Mouse (Mus musculus) forebrain, embryonic 15.5 days (tissue): ENCODE measurements around the gene Larp6. TPM values are rescaled to one million over a fixed set of nuclear protein-coding genes. Genes with fewer than 3 reads are reported as not detected.

Experiments used
- ATAC-seq: fragments of 200-750 bp; cut with Nextera tagmentation; replicated peaks from 2 replicates; pipeline ENCODE4 v1.8.0; 2017; ENCODE audit warnings: mild to moderate bottlenecking, moderate TSS enrichment, moderate library complexity
- H3K27ac ChIP-seq: fragments of 300-500 bp; sonication (generic); replicated peaks from 2 replicates; pipeline ENCODE4 v1.5.1; 2015; ENCODE audit warnings: mild to moderate bottlenecking, inconsistent platforms
- H3K27me3 ChIP-seq: fragments of 300-500 bp; sonication (generic); 2 replicates; pipeline ENCODE4 v1.6.1; 2015; ENCODE audit warnings: inconsistent platforms
- H3K36me3 ChIP-seq: fragments of 300-500 bp; sonication (generic); 2 replicates; pipeline ENCODE4 v1.6.1; 2015; ENCODE audit warnings: mild to moderate bottlenecking, inconsistent platforms
- H3K4me1 ChIP-seq: fragments of 300-500 bp; sonication (generic); 2 replicates; pipeline ENCODE4 v1.6.1; 2015; ENCODE audit warnings: inconsistent platforms
- H3K4me2 ChIP-seq: fragments of 300-500 bp; sonication (generic); replicated peaks from 2 replicates; pipeline ENCODE4 v1.6.1; 2015; ENCODE audit warnings: mild to moderate bottlenecking, inconsistent platforms
- H3K4me3 ChIP-seq: fragments of 300-500 bp; sonication (generic); 2 replicates; pipeline ENCODE4 v1.5.1; 2015; ENCODE audit warnings: mild to moderate bottlenecking, inconsistent platforms
- H3K9ac ChIP-seq: fragments of 300-500 bp; sonication (generic); replicated peaks from 2 replicates; pipeline ENCODE4 v1.6.1; 2015; ENCODE audit warnings: mild to moderate bottlenecking, inconsistent platforms
- H3K9me3 ChIP-seq: fragments of 300-500 bp; sonication (generic); 2 replicates; pipeline ENCODE4 v1.6.1; 2016; ENCODE audit warnings: inconsistent platforms
- WGBS: fragments of 180-500 bp; shearing (Covaris S2); methylation state at CpG from one replicate; pipeline ENCODE4 v1.1.7; 2015; ENCODE audit warnings: mixed read lengths; 5-methylcytosine and 5-hydroxymethylcytosine counted together
- polyA plus RNA-seq: library from polyadenylated mRNA; unstranded; fragments of >200 nt; fragmentation: Nextera tagmentation; extraction: Ambion mirVana; gene quantifications from 2 replicates; pipeline ENCODE4 v1.2.1, GENCODE M21; 2015

The Larp6 gene
- 7.4 and 8.7 TPM in 2 replicates for polyA plus RNA-seq

DNA sequence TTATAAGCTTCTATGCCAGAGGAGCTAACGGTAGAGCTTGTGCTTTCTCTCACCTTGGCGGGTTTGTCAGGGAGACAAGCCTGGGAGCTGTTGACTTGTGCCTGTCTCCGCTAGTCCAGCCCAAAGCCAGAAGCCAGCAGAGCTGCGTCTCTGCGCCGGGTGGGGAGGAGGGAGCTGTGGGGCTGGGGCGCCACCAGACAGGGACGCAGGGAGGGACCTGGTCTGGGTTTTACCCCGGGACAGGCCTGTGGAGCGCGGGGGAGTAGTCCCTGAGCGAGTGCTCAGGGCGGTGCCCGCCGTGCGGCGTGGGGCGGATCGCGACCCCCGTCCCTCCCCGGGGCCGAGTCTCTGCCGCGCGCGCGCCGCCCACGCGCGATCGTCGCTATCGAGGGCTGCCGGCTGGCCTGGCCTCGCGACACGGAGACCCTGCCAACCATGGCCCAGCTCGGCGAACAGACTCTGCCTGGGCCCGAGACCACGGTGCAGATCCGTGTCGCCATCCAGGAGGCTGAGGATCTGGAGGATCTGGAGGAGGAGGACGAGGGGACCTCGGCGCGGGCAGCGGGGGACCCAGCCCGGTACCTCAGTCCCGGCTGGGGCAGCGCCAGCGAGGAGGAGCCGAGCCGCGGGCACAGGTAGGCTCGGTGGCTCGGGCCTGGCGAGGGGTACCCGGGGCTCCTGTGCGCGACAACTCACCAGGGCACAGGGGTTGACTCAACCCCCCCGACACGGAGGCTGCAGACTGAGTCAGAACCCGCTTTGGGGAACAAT, at the start of gene Larp6:
Gene Larp6, plus strand, starts transcription at position 219 of the 771 bp plus-strand sequence.
- H3K4me3 ChIP-seq = peak within 1 kb of the TSS; percentile 66
- H3K27me3 ChIP-seq = no peaks in the 10 kb centered on the region
- H3K4me2 ChIP-seq = peak within 1 kb of the TSS; percentile 98
- H3K4me1 ChIP-seq = peaks cover 23% of the 10 kb centered on the region
- peak; percentile 67 for ATAC-seq
- H3K36me3 ChIP-seq = no peaks in the 10 kb centered on the region
- WGBS = under 1% methylated on average over 64 of the region's 66 CpGs
- peak within 1 kb of the TSS; percentile 3; the same call in 1 of the 2 replicates for H3K27ac ChIP-seq
- H3K9ac ChIP-seq = peak within 1 kb of the TSS; percentile 81
- H3K9me3 ChIP-seq = no peaks in the 10 kb centered on the region

DNA sequence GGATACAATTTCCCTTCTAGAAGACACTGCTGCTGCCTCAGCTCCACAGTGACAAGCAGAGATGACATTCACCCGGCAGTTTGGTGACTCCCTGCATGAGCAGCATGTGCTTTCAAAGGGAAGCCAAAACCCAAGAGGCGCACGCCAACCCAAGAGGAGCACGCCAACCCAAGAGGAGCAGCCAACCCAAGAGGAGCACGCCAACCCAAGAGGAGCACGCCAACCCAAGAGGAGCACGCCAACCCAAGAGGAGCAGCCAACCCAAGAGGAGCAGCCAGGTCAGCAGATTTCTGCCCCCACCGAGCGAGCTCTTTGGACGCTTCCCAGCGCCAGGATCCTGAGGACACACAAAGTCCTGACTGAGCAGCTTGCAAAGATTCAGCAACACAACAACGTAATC, 48.4 kb upstream of the Larp6 start:
- Histone ChIP-seq H3K9me3 (no peaks in the 10 kb centered on the region), H3K27ac (no peak overlapping the region), H3K27me3 (no peaks in the 10 kb centered on the region), H3K4me2 (no peak overlapping the region), H3K9ac (no peak overlapping the region), H3K36me3 (peaks cover 44% of the 10 kb centered on the region), H3K4me3 (no peak overlapping the region), H3K4me1 (peaks cover 4% of the 10 kb centered on the region)
- no peak for ATAC-seq
- 83% methylated on average over 12 of the region's 12 CpGs for WGBS

GRCm38 (mm10) chr9:60664866-60665265, 47.9 kb upstream of the Larp6 start:
- H3K27me3 ChIP-seq = no peaks in the 10 kb centered on the region
- H3K27ac ChIP-seq = no peak overlapping the region
- peaks cover 49% of the 10 kb centered on the region for H3K36me3 ChIP-seq
- H3K9ac ChIP-seq = no peak overlapping the region
- H3K4me1 ChIP-seq = peaks cover 4% of the 10 kb centered on the region
- H3K4me3 ChIP-seq = no peak overlapping the region
- WGBS = 90% methylated on average over 5 of the region's 5 CpGs
- H3K9me3 ChIP-seq = no peaks in the 10 kb centered on the region
- H3K4me2 ChIP-seq = no peak overlapping the region
- ATAC-seq = no peak

- H3K4me1 ChIP-seq = peaks cover 4% of the 10 kb centered on the region
- H3K27me3 ChIP-seq = no peaks in the 10 kb centered on the region
- H3K9ac ChIP-seq = no peak overlapping the region
- no peak overlapping the region for H3K4me2 ChIP-seq
- peaks cover 55% of the 10 kb centered on the region for H3K36me3 ChIP-seq
- ATAC-seq = no peak
- H3K4me3 ChIP-seq = no peak overlapping the region
- no peak overlapping the region for H3K27ac ChIP-seq
- 95% methylated on average over 3 of the region's 3 CpGs for WGBS
- no peaks in the 10 kb centered on the region for H3K9me3 ChIP-seq
These were observed 47.3 kb upstream of the Larp6 start for GRCm38 (mm10) chr9:60665535-60665934.

- Histone ChIP-seq H3K4me1 (peaks cover 3% of the 10 kb centered on the region), H3K4me2 (no peak overlapping the region), H3K9ac (no peak overlapping the region), H3K9me3 (no peaks in the 10 kb centered on the region), H3K4me3 (no peak overlapping the region), H3K36me3 (peaks cover 67% of the 10 kb centered on the region), H3K27ac (no peak overlapping the region), H3K27me3 (no peaks in the 10 kb centered on the region)
- 79% methylated on average over 6 of the region's 6 CpGs for WGBS
- ATAC-seq = no peak
These were observed 43.9 kb upstream of the Larp6 start for GRCm38 (mm10) chr9:60668886-60669285.

DNA sequence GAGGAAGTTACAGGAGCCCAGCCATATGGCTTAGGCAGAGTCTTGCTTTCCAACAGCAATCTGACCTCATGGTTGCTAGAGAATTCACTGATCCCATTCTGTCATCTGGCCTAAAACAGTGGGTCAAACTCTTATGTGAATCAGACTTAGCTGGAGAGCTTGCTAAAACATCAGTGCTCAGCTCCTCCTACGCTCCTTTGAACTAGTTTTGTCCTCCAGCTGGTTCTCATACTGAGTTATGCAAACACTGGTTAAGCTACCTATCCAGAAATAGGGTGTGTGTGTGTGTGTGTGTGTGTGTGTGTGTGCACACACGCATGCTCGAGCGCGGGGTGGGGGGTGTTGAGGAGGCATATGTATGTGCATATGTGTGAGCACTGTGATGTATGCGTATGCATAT, 40.2 kb upstream of the Larp6 start:
- Histone ChIP-seq H3K4me2 (no peak overlapping the region), H3K36me3 (peaks cover 73% of the 10 kb centered on the region)

GRCm38 (mm10) chr9:60674780-60675179, 38.0 kb upstream of the Larp6 start:
- Histone ChIP-seq H3K27ac (no peak overlapping the region), H3K4me3 (no peak overlapping the region), H3K36me3 (peaks cover 74% of the 10 kb centered on the region), H3K4me1 (no peaks in the 10 kb centered on the region), H3K27me3 (no peaks in the 10 kb centered on the region), H3K9me3 (no peaks in the 10 kb centered on the region), H3K9ac (no peak overlapping the region), H3K4me2 (no peak overlapping the region)
- no peak for ATAC-seq

More for the DNA sequence above, 40.2 kb upstream of the Larp6 start:
- no peaks in the 10 kb centered on the region for H3K9me3 ChIP-seq
- 94% methylated on average over 6 of the region's 6 CpGs for WGBS
- no peak overlapping the region for H3K9ac ChIP-seq
- ATAC-seq = no peak
- no peaks in the 10 kb centered on the region for H3K27me3 ChIP-seq
- no peak overlapping the region for H3K4me3 ChIP-seq
- no peak overlapping the region for H3K27ac ChIP-seq
- no peaks in the 10 kb centered on the region for H3K4me1 ChIP-seq

DNA sequence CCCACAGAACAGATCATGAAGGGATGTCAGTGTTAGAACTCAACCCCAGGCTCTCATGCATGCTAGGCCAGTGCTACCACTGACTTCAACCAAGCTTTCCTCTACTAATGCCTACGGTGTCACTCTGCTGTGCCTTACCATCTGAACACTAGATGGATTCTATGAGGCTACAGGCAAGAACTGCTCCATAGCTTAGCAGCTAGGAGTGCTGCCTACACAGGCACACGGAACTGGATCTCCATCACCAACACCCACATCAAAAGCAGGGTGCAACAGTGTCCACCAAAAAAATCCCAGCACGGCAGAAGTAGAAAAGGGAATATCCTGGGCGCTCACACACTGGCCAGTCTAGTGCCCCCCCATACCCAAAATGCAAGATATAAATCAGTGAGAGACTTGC, 36.4 kb upstream of the Larp6 start:
- H3K9me3 ChIP-seq = no peaks in the 10 kb centered on the region
- WGBS = 94% methylated on average over 4 of the region's 4 CpGs
- H3K4me3 ChIP-seq = no peak overlapping the region
- H3K36me3 ChIP-seq = peaks cover 71% of the 10 kb centered on the region
- H3K4me2 ChIP-seq = no peak overlapping the region
- ATAC-seq = no peak
- no peaks in the 10 kb centered on the region for H3K4me1 ChIP-seq
- H3K27ac ChIP-seq = no peak overlapping the region
- H3K27me3 ChIP-seq = no peaks in the 10 kb centered on the region
- no peak overlapping the region for H3K9ac ChIP-seq

DNA sequence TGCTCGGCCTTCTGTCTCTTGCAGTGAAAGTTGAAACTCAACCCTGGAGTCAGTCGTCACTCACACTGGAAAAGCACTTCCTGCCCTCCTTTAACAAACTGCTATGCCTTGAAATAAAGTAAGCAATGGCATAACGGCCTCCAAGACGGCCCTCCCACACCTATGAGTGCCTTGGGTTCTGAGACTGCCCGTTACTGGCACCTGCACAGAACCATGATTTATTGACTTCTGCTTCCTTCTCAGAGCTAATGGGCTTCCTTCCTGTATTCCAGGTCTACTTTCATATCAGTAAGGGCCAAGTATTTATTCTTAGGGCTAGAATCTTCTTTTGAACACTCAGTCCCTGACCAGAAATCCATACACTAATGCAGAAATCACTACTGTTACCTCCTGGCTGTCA, 33.9 kb upstream of the Larp6 start:
- ATAC-seq = no peak
- Histone ChIP-seq H3K4me1 (0 out of 2 replicates have a peak, but pooled peaks cover under 1% of the 10 kb centered on the region), H3K36me3 (peaks cover 70% of the 10 kb centered on the region), H3K9me3 (no peaks in the 10 kb centered on the region), H3K4me2 (no peak overlapping the region), H3K27me3 (no peaks in the 10 kb centered on the region), H3K27ac (no peak overlapping the region), H3K4me3 (no peak overlapping the region), H3K9ac (no peak overlapping the region)
- WGBS = 84% methylated on average over 5 of the region's 5 CpGs

GRCm38 (mm10) chr9:60681005-60681404, 31.8 kb upstream of the Larp6 start:
- Histone ChIP-seq H3K27ac (no peak overlapping the region), H3K4me1 (peaks cover 12% of the 10 kb centered on the region), H3K9me3 (no peaks in the 10 kb centered on the region), H3K27me3 (no peaks in the 10 kb centered on the region), H3K4me3 (no peak overlapping the region), H3K36me3 (peaks cover 65% of the 10 kb centered on the region), H3K4me2 (no peak overlapping the region), H3K9ac (no peak overlapping the region)
- WGBS = 92% methylated on average over 3 of the region's 3 CpGs
- ATAC-seq = no peak

DNA sequence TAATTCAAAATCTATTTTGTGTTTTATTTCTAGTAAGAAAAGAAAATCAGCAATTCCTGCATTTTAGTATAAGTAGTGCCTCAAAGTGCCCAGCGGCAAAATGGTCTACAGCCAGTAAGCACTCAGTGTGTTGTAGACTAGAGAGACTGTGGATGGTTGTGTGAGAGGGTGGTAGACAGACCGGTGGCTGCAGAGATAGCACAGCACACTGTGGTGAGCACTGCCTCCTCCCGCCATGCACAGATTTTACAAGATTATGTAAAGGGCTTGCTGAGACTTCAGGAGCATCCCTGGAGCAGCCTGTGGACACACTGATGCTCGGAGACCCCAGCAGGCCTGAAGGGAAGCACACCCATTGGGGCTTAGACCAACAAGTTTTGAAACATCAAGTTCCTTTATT, 30.0 kb upstream of the Larp6 start:
- Histone ChIP-seq H3K36me3 (peaks cover 51% of the 10 kb centered on the region), H3K27ac (no peak overlapping the region), H3K4me3 (no peak overlapping the region), H3K4me1 (peaks cover 18% of the 10 kb centered on the region), H3K4me2 (no peak overlapping the region), H3K9ac (no peak overlapping the region), H3K9me3 (no peaks in the 10 kb centered on the region), H3K27me3 (no peaks in the 10 kb centered on the region)
- 96% methylated on average over 4 of the region's 4 CpGs for WGBS
- ATAC-seq = no peak

DNA sequence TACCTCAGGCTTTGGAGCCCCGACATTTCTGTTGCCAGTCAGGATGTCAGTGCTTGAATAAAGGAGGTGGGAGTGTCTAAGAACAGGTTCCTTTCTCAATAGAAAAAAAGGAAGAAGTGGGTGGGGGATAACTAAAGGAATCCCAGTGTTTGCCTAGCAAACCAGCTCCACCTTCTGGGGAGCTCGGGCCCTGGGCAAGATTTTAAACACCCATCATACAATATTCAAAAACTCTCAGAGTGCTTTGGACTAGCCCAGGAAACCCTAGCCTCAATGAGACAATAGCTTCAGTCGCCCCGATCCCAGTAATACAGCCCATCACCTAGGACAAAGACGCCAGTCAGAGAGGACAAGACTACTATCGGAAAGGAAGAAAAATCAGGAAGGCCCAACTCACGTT, 25.4 kb upstream of the Larp6 start:
- Histone ChIP-seq H3K4me3 (peak overlapping the region; percentile 61), H3K27ac (peak overlapping the region; percentile 99), H3K4me2 (peak overlapping the region; percentile 56), H3K9me3 (no peaks in the 10 kb centered on the region), H3K9ac (peak overlapping the region; percentile 68), H3K4me1 (peaks cover 25% of the 10 kb centered on the region), H3K36me3 (peaks cover 21% of the 10 kb centered on the region), H3K27me3 (no peaks in the 10 kb centered on the region)
- ATAC-seq = peak; percentile 79
- under 1% methylated on average over 7 of the region's 7 CpGs for WGBS

DNA sequence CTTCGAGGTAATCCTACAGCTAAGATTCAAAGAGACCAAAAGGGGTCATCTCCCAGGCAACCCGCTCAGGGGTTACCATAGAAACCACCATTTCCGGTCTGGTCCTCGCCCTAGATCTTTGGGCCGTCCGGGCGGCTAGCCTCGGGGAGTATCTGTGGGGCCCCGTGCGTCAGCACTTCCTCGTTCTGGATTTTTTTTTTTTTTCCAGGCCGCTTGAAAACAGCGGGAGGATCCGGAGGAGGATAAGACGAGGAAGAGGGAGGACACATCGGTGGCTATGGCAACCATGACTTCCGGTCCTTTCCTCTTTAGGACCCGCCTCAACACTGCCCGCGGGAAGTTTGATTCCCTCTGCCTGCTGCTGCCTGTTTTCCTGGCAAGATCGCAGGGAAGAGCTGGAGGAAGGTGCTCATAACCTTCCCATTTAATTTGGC, 24.9 kb upstream of the Larp6 start, which contains the start of gene Lrrc49:
Gene Lrrc49, minus strand, starts transcription at position 268 of the 434 bp plus-strand sequence.
- under 1% methylated on average over 21 of the region's 21 CpGs for WGBS

More for the DNA sequence above, 24.9 kb upstream of the Larp6 start, which contains the start of gene Lrrc49:
- ATAC-seq = peak; percentile 96
- peaks cover 25% of the 10 kb centered on the region for H3K4me1 ChIP-seq
- H3K4me2 ChIP-seq = peak within 1 kb of the TSS; percentile 56
- no peaks in the 10 kb centered on the region for H3K9me3 ChIP-seq
- peak within 1 kb of the TSS; percentile 99 for H3K27ac ChIP-seq
- peaks cover 18% of the 10 kb centered on the region for H3K36me3 ChIP-seq
- H3K4me3 ChIP-seq = peak within 1 kb of the TSS; percentile 61
- H3K9ac ChIP-seq = peak within 1 kb of the TSS; percentile 68
- H3K27me3 ChIP-seq = no peaks in the 10 kb centered on the region
